Mouse (Mus musculus) embryonic facial prominence, embryonic 15.5 days (tissue): ENCODE measurements around the gene Myo1d. TPM values are rescaled to one million over a fixed set of nuclear protein-coding genes. Genes with fewer than 3 reads are reported as not detected.
"Not testable (repeated sequence)": the region's sequence is repeated elsewhere in the genome, so short reads cannot be mapped to it uniquely, and the experiment has no call there.

Experiments used
- ATAC-seq: fragments of 200-750 bp; cut with Nextera tagmentation; 2 replicates; pipeline ENCODE4 v1.8.0; 2017; ENCODE audit warnings: low read depth, moderate TSS enrichment; ENCODE audit not compliant: insufficient number of reproducible peaks, low FRiP score, low TSS enrichment
- H3K27ac ChIP-seq: fragments of 300-500 bp; sonication (generic); replicated peaks from 2 replicates; pipeline ENCODE4 v1.5.1; 2015; ENCODE audit warnings: mild to moderate bottlenecking, inconsistent platforms
- H3K27me3 ChIP-seq: fragments of 300-500 bp; sonication (generic); 2 replicates; pipeline ENCODE4 v1.6.1; 2015; ENCODE audit warnings: inconsistent platforms
- H3K36me3 ChIP-seq: fragments of 300-500 bp; sonication (generic); 2 replicates; pipeline ENCODE4 v1.6.1; 2015; ENCODE audit warnings: mild to moderate bottlenecking, inconsistent platforms
- H3K4me1 ChIP-seq: fragments of 300-500 bp; sonication (generic); 2 replicates; pipeline ENCODE4 v1.6.1; 2015; ENCODE audit warnings: inconsistent platforms
- H3K4me2 ChIP-seq: fragments of 300-500 bp; sonication (generic); replicated peaks from 2 replicates; pipeline ENCODE4 v1.6.1; 2015; ENCODE audit warnings: mild to moderate bottlenecking, inconsistent platforms
- H3K4me3 ChIP-seq: fragments of 300-500 bp; sonication (generic); replicated peaks from 2 replicates; pipeline ENCODE4 v1.5.1; 2015; ENCODE audit warnings: mild to moderate bottlenecking, inconsistent platforms
- H3K9ac ChIP-seq: fragments of 300-500 bp; sonication (generic); 2 replicates; pipeline ENCODE4 v1.6.1; 2015; ENCODE audit warnings: inconsistent platforms
- H3K9me3 ChIP-seq: fragments of 300-500 bp; sonication (generic); replicated peaks from 2 replicates; pipeline ENCODE4 v1.6.1; 2016; ENCODE audit warnings: inconsistent platforms
- WGBS: fragments of 180-500 bp; shearing (Covaris S2); methylation state at CpG from one replicate; pipeline ENCODE4 v1.1.7; 2015; 5-methylcytosine and 5-hydroxymethylcytosine counted together
- polyA plus RNA-seq: library from polyadenylated mRNA; unstranded; fragments of >200 nt; fragmentation: Nextera tagmentation; extraction: Ambion mirVana; gene quantifications from 2 replicates; pipeline ENCODE4 v1.2.1, GENCODE M21; 2015

Myo1d gene
- polyA plus RNA-seq, 1 experiment from 2014 or later, result 12.0 TPM

GRCm38 (mm10) chr11:80477341-80478199, 302.3 kb downstream of the Myo1d start:
- H3K27me3 ChIP-seq, result 0 out of 2 replicates have a peak, but pooled peaks cover 6% of the 10 kb centered on the region
- peak overlapping the region; percentile 98 for H3K4me2 ChIP-seq
- 11% methylated on average over 51 of the region's 55 CpGs for WGBS
- peak overlapping the region; percentile 83 for H3K27ac ChIP-seq
- peak overlapping the region; percentile 54 for H3K9ac ChIP-seq
- peaks cover 15% of the 10 kb centered on the region; the same call in 1 of the 2 replicates for H3K36me3 ChIP-seq
- H3K4me1 ChIP-seq, result peaks cover 35% of the 10 kb centered on the region
- H3K9me3 ChIP-seq, result no peaks in the 10 kb centered on the region
- peak; percentile 4; the same call in 1 of the 2 replicates for ATAC-seq
- peak overlapping the region; percentile 64 for H3K4me3 ChIP-seq

- H3K36me3 ChIP-seq, result peaks cover 21% of the 10 kb centered on the region
- under 1% methylated on average over 95 of the region's 116 CpGs for WGBS
- H3K4me2 ChIP-seq, result peak within 1 kb of the TSS; percentile 98
- no peaks in the 10 kb centered on the region for H3K9me3 ChIP-seq
- H3K4me3 ChIP-seq, result peak within 1 kb of the TSS; percentile 64
- peak within 1 kb of the TSS; percentile 54 for H3K9ac ChIP-seq
- peak within 1 kb of the TSS; percentile 83 for H3K27ac ChIP-seq
- peak; percentile 91 for ATAC-seq
- peaks cover 35% of the 10 kb centered on the region for H3K4me1 ChIP-seq
- H3K27me3 ChIP-seq, result 0 out of 2 replicates have a peak, but pooled peaks cover 6% of the 10 kb centered on the region
Measured at GRCm38 (mm10) chr11:80476222-80477189, 303.3 kb downstream of the Myo1d start, which contains the start of gene Cdk5r1. Gene Cdk5r1, plus strand, starts transcription at chr11:80477023.

- Histone ChIP-seq H3K9me3 (no peaks in the 10 kb centered on the region), H3K9ac (no peak overlapping the region), H3K4me2 (no peak overlapping the region), H3K27me3 (0 out of 2 replicates have a peak, but pooled peaks cover 6% of the 10 kb centered on the region), H3K4me3 (no peak overlapping the region), H3K4me1 (peaks cover 35% of the 10 kb centered on the region), H3K27ac (no peak overlapping the region), H3K36me3 (peaks cover 28% of the 10 kb centered on the region)
- no peak for ATAC-seq
- 88% methylated on average over 9 of the region's 9 CpGs for WGBS
Measured at GRCm38 (mm10) chr11:80475544-80475943, 304.3 kb downstream of the Myo1d start.

GRCm38 (mm10) chr11:80474846-80475245, 305.0 kb downstream of the Myo1d start:
- ATAC-seq, result no peak
- H3K9me3 ChIP-seq, result no peaks in the 10 kb centered on the region
- WGBS, result 91% methylated on average over 11 of the region's 11 CpGs
- H3K4me2 ChIP-seq, result no peak overlapping the region
- no peak overlapping the region for H3K4me3 ChIP-seq
- H3K9ac ChIP-seq, result no peak overlapping the region
- H3K27me3 ChIP-seq, result 0 out of 2 replicates have a peak, but pooled peaks cover 6% of the 10 kb centered on the region
- H3K27ac ChIP-seq, result no peak overlapping the region
- H3K36me3 ChIP-seq, result peaks cover 35% of the 10 kb centered on the region
- H3K4me1 ChIP-seq, result peaks cover 33% of the 10 kb centered on the region

GRCm38 (mm10) chr11:80474175-80474691, 305.6 kb downstream of the Myo1d start:
- Histone ChIP-seq H3K4me1 (peaks cover 27% of the 10 kb centered on the region), H3K36me3 (peaks cover 40% of the 10 kb centered on the region), H3K4me2 (no peak overlapping the region), H3K9me3 (no peaks in the 10 kb centered on the region), H3K4me3 (no peak overlapping the region), H3K9ac (no peak overlapping the region), H3K27ac (no peak overlapping the region), H3K27me3 (0 out of 2 replicates have a peak, but pooled peaks cover 6% of the 10 kb centered on the region)
- WGBS, result 61% methylated on average over 2 of the region's 2 CpGs
- no peak for ATAC-seq

- no peaks in the 10 kb centered on the region for H3K27me3 ChIP-seq
- H3K9me3 ChIP-seq, result no peaks in the 10 kb centered on the region
- WGBS, result 77% methylated on average over 16 of the region's 16 CpGs
- no peak overlapping the region for H3K4me3 ChIP-seq
- H3K4me2 ChIP-seq, result no peak overlapping the region
- no peak overlapping the region for H3K27ac ChIP-seq
- peaks cover 4% of the 10 kb centered on the region; the same call in 1 of the 2 replicates for H3K4me1 ChIP-seq
- H3K36me3 ChIP-seq, result peaks cover 62% of the 10 kb centered on the region
- no peak for ATAC-seq
- no peak overlapping the region for H3K9ac ChIP-seq
Measured at GRCm38 (mm10) chr11:80471836-80472605, 307.8 kb downstream of the Myo1d start.

- ATAC-seq, H3K27ac ChIP-seq, H3K9ac ChIP-seq, H3K4me3 ChIP-seq, H3K4me1 ChIP-seq, H3K4me2 ChIP-seq, H3K27me3 ChIP-seq, H3K9me3 ChIP-seq: not testable (repeated sequence)
- WGBS, result 87% methylated on average over 4 of the region's 4 CpGs
- H3K36me3 ChIP-seq, result peaks cover 82% of the 10 kb centered on the region
Measured at GRCm38 (mm10) chr11:80463605-80464130, 316.2 kb downstream of the Myo1d start.

GRCm38 (mm10) chr11:80453198-80453597, 326.6 kb downstream of the Myo1d start:
- ATAC-seq, result no peak
- H3K9ac ChIP-seq, result no peak overlapping the region
- H3K36me3 ChIP-seq, result peaks cover 55% of the 10 kb centered on the region
- no peaks in the 10 kb centered on the region for H3K27me3 ChIP-seq
- H3K4me3 ChIP-seq, result no peak overlapping the region
- no peaks in the 10 kb centered on the region for H3K4me1 ChIP-seq
- no peak overlapping the region for H3K4me2 ChIP-seq
- 95% methylated on average over 1 of the region's 1 CpGs for WGBS
- H3K9me3 ChIP-seq, result no peaks in the 10 kb centered on the region
- H3K27ac ChIP-seq, result no peak overlapping the region

- Histone ChIP-seq H3K4me1 (no peaks in the 10 kb centered on the region), H3K9me3 (no peaks in the 10 kb centered on the region), H3K36me3 (peaks cover 54% of the 10 kb centered on the region), H3K27ac (no peak overlapping the region), H3K9ac (no peak overlapping the region), H3K4me2 (no peak overlapping the region), H3K4me3 (no peak overlapping the region), H3K27me3 (no peaks in the 10 kb centered on the region)
- 89% methylated on average over 3 of the region's 3 CpGs for WGBS
- ATAC-seq, result no peak
Measured at GRCm38 (mm10) chr11:80452242-80452641, 327.6 kb downstream of the Myo1d start.

GRCm38 (mm10) chr11:80449859-80450258, 330.0 kb downstream of the Myo1d start:
- WGBS, result 99% methylated on average over 2 of the region's 2 CpGs
- H3K4me3 ChIP-seq, result no peak overlapping the region
- no peak overlapping the region for H3K4me2 ChIP-seq
- H3K9ac ChIP-seq, result no peak overlapping the region
- H3K4me1 ChIP-seq, result no peaks in the 10 kb centered on the region
- peaks cover 51% of the 10 kb centered on the region for H3K36me3 ChIP-seq
- H3K27ac ChIP-seq, result no peak overlapping the region
- no peak for ATAC-seq
- no peaks in the 10 kb centered on the region for H3K27me3 ChIP-seq
- H3K9me3 ChIP-seq, result no peaks in the 10 kb centered on the region
